Mouse (Mus musculus) c-Kit-positive CD71-positive TER-119-negative erythroid progenitor cells, embryonic 14.5 days (primary cell): Measurements from ENCODE around the gene Cpt1c.

ENCODE experiments used
- DNase-seq: peaks from one replicate; pipeline ENCODE4 v3.0.0-alpha.2; 2013; ENCODE audit warnings: low read depth

Gene Cpt1c

GRCm38 (mm10) chr7:44962831-44963230, 11.8 kb downstream of the Cpt1c start:
- DNase-seq: no peak

DNA sequence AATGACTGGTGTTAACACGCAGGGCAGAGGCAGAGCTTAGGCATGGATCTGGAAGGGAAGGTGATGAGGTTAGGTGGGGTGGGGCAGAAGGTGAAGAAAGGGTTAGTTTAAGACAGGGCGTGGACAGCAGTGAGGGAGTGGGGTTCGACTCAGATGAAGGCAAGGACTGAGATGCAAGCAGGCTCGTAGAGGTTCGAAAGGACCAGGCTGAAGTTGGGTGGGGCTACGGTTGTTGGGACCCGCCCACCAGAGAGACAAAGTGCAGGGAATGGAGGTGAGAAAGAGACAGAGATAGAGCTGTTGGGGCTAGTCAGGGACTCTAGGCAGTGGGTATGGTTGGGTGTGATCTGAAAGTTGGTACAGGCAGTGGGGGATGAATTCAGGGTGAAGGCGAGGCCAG, 12.3 kb downstream of the Cpt1c start:
- DNase-seq: no peak

DNA sequence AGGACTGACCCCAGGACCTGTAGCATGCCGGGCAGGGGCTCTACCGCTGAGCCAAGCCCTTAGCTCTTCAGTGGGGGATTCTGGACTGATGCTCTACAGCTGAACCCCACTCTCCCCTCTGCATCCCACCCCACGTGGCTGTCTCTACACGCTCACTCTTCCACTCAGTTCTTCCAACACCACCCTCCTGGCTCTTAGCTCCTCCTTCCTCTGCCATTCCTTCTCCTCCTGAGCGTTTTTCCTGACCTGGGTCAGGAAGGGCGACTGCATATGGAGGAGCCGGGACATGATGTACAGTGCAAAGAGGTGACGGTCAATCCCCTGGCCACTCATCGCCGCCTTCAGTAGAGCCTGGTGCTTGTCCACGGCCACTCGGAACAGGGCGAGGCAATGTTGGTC, 14.1 kb downstream of the Cpt1c start:
- no peak for DNase-seq

DNA sequence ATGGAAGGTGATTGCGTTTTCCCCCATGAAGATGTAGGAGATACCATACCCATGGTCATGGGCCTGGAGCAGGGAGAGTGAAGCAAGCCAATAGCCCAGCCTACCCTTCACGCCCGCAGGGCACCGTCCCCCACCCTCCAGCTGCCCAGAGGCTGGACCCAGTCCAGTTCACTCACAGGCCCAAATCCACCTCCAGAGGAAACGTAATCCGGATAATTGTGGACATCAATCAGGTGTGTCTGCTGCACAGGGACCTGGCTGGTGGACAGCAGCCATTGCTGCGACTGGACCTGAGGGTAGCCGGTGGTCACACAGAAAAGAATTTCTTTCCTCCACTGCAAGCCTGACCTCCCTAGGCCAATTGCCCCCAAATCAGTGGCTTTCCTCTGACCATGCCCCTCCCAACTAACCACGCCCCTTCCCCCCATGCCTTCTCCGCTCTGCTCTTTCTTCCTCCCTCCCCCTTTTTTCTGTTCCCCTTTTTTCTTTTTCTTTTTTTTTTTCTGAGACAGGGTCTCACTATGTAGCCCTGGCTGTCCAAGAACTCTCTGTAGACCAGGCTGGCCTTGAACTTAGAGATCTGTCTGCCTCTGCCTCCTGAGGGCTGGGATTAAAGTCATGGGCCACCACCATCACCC, 14.7 kb downstream of the Cpt1c start:
- no peak for DNase-seq

- no peak for DNase-seq
These were observed 15.4 kb downstream of the Cpt1c start for GRCm38 (mm10) chr7:44959281-44959680.

DNA sequence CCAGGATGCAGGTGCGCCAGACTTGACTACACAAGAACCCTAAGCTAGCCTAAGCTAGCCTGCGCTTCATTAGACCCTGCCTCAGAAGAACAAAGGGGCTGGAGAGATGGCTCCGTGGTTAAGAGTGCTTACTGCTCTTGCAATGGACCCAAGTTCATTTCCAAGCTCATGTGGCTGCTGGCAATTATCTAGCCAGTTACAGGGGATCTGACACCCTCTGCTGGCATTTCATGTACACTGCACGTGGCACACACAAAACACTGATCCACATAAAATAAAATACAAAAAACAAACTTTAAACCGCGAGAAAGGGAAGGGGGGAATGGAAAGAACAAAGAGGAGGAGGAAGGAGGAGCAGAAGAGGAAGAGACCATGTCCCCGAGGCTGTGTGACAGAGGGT, 16.4 kb downstream of the Cpt1c start:
- no peak for DNase-seq

GRCm38 (mm10) chr7:44957183-44957835, 17.3 kb downstream of the Cpt1c start:
- DNase-seq: no peak

DNA sequence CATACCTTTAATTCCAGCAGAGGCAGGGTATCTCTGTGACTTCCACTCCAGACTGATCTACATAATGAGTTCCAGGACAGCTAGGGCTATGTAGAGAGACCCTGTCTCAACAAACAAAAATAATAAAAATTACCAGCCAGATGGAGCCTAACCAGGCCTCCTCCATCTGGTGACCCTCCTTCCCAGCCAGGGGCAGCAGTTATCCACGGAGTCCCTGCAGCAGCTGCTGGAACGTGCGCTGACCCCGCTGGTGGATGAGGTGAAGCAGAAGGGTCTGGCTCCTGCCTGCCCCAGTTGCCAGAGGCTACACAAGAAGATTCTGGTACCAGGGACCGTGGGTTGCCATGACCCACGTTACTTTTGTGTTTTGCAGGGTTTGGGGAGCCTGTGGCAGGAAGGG, 18.4 kb downstream of the Cpt1c start:
- DNase-seq: no peak

- no peak for DNase-seq
These were observed 19.0 kb downstream of the Cpt1c start for GRCm38 (mm10) chr7:44955628-44956027.

- DNase-seq: no peak
These were observed 20.4 kb downstream of the Cpt1c start for GRCm38 (mm10) chr7:44954091-44954885.

DNA sequence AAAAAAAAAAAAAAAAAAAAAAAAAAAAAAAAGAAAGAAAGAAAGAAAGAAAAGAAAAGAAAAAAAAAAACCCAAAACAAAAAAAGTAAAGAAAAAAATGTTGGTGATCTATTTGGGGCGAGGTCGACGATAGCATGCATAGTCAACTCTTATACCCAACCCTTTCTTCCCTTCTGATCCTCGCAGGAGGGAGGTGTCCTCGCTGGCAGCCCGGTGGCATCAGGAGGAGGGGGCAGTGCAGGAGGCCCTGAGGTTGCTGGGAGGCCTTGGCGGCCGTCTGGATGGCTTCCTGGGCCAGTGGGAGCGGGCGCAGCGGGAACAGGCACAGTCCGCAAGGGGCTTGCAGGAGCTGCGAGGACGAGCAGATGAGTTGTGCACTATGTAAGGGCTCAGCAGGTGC, 21.1 kb downstream of the Cpt1c start:
- DNase-seq: no peak

DNA sequence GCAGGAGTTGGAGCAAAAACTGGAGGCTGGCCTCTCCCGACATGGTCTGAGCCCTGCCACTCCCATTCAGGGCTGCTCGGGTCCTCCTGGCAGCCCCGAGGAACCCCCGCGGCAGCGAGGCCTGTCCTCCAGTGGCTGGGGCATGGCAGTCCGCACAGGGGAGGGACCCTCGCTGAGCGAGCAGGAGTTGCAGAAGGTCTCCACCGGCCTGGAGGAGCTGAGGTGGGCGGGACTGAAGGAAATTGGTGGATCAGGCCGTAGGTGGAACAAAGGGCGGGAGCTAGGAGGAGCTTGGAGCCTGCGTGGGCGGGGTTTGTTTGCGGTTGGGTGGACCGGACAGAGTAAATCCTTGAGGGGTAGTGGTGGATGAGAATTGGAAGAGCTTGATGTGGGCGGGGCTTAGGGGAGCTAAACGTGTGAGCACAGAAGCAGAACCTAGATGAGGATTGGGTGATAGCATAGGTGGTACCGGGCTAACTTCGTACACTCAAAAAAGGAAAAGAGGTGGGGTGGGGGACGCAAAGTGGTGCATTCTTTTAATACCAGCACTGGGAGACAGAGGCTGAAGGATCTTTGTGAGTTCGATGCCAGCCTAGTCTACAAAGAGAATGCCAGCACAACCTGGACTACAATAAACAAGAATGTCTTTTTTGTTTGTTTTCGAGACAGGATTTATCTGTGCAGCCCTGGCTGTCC, 21.9 kb downstream of the Cpt1c start:
- DNase-seq: peak; percentile 88

- peak; percentile 70 for DNase-seq
These were observed 22.7 kb downstream of the Cpt1c start for GRCm38 (mm10) chr7:44951960-44952359.

GRCm38 (mm10) chr7:44949922-44950321, 24.7 kb downstream of the Cpt1c start:
- DNase-seq: no peak

- no peak for DNase-seq
These were observed 31.7 kb downstream of the Cpt1c start, which contains the start of gene Tsks for GRCm38 (mm10) chr7:44942904-44943303. TSS of gene Tsks (plus strand) at chr7:44943204.

- DNase-seq: no peak
These were observed 36.0 kb downstream of the Cpt1c start for GRCm38 (mm10) chr7:44938680-44939079.

DNA sequence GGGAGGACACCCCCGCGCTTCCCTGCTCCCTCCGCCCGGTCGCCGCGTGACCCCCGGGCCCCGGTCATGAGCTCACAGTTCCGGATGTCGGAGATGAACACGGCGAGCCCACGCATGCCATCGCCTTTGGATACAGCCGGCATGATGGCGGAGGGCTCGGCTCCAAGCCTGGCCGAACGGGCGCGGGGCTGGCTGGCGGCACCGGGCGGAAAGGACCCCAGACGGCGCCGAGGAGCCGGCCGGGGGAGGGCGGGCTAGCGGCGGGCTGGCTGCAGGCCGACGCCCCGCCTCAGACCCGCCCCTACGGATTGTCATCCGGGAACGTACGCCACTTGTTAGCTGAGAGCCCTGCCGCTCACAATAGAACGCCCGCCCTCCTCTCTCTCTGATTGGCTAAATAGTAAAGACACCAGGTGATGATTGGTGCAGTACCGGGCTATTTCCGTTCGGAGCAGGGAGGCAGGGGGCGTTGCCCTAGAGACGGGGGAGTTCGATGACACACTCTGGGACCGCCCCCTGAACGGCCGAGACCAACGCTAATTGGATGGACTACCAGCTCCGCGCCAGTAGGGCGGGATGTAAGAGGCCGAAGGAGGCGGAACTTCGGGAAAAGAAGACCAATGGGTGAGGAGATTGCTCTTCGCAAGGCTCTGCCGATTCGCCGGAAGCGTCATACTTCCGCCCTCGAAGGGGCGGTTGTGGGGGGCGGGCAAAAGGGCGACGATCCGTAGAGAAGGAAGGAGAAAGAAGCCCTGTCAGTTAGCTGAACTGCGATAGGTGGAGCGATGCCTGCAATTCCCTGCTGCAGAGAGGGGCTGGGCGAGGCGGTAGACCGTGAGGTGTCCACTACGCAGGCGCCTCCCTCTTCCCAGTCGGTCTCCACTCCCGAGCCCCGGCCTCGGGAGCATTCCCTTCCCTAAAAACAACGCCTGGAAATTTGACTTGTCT, 45.2 kb downstream of the Cpt1c start, which contains the start of gene Ap2a1:
Gene Ap2a1 (minus strand): TSS at position 293 of the 948 bp plus-strand sequence.
- peak; percentile 100 for DNase-seq

DNA sequence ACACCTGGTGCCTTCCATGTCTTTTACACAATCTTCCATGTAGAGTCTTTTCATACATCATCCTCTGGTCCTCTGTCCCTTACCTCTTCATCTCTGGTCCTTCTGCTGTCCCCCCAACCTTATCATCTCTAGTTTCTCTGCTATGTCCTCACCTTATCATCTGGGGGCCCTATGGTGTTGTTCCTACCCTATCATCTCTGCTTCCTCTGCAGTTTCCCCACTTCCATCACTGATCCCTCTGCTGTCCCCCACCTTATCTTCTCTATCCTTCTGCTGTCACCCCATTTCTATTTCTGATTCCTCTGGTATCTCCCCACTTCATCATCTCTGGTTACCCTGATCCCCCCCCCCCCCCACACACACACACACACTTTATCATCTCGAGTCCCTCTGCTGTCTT, 46.1 kb downstream of the Cpt1c start:
- peak; percentile 48 for DNase-seq

DNA sequence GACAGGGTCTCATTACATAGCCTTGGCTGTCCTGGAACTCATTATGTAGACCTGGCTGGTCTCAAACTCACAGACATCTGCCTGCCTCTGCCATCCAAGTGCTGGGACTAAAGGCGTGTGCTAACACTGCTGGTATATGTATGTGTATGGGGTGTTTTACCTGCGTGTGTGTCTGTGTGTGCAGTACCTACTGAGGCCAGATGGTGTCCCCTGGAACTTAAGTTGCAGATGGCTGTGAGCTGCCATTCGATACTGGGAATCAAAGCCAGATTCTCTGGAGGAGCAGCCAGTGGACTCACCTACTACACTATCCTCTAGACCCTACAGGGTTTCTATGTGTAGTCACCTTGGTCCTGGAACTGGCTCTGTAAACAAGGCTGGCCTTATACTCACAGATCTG, 49.2 kb downstream of the Cpt1c start:
- DNase-seq: peak; percentile 46

GRCm38 (mm10) chr7:44922530-44922929, 52.1 kb downstream of the Cpt1c start:
- no peak for DNase-seq

DNA sequence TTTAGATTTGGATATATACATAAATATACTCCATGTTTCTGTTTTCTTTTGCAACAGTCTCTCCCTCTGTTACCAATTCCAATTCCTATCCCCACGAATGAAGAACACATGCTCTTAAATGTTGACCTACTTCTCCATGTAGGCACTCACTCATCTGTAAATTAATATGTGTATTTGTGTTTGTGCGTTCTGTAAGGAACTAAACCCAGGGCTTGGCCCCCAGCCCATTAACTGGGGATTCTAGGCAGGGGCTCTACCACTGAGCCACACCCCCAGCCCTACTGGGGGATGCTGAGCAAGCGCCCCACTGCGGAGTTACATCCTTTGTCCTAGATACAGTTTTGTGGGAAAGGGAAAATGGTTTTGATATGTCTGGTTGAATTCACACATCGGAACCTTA, 55.5 kb downstream of the Cpt1c start:
- no peak for DNase-seq
